Mouse (Mus musculus) CH12.LX (cell line): ENCODE data around the gene Bcar1. TPM values are rescaled to one million over a fixed set of nuclear protein-coding genes. Genes with fewer than 3 reads are reported as not detected.

Source experiments
- DNase-seq: peaks from one replicate; pipeline ENCODE4 v3.0.0-alpha.2; 2013; ENCODE audit errors: extremely low read depth
- H3K27ac ChIP-seq: 2 replicates; pipeline ENCODE4 v1.5.1; 2012; ENCODE audit warnings: low read depth, mild to moderate bottlenecking, control low read depth, moderate library complexity; ENCODE audit not compliant: insufficient read depth
- H3K27me3 ChIP-seq: replicated peaks from 2 replicates; pipeline ENCODE3; 2012; ENCODE audit warnings: inconsistent platforms
- H3K36me3 ChIP-seq, 2 experiments: replicated peaks in 1 of 2; 2 replicates each; pipeline versions ENCODE3 to v1.6.1; 2012; ENCODE audit warnings: inconsistent platforms in 1 of 2, low read length in 1 of 2, mild to moderate bottlenecking in 1 of 2, mixed read lengths in 1 of 2, moderate library complexity in 1 of 2; ENCODE audit not compliant: control insufficient read depth in 1 of 2, insufficient read depth in 1 of 2
- H3K4me1 ChIP-seq, 2 experiments: 2 replicates each; pipeline ENCODE4 v1.6.1; 2012; ENCODE audit warnings: inconsistent platforms in 1 of 2, moderate library complexity in 1 of 2; ENCODE audit not compliant: insufficient read depth in 2 of 2, control insufficient read depth in 1 of 2
- H3K4me2 ChIP-seq: 2 replicates; pipeline ENCODE4 v1.6.1; 2012; ENCODE audit warnings: low read depth, mild to moderate bottlenecking, control low read depth; ENCODE audit not compliant: poor library complexity, insufficient read depth, severe bottlenecking
- H3K4me3 ChIP-seq, 3 experiments: fragments of 150-350 bp in 1 of 3; sonication (generic) in 1 of 3; replicated peaks in 1 of 3; 2 replicates each; pipeline versions ENCODE3 to v1.5.1; 2011 to 2012; ENCODE audit warnings: low read depth in 2 of 3, low read length in 2 of 3, mild to moderate bottlenecking in 2 of 3, moderate library complexity in 2 of 3, control low read depth in 1 of 3, improper control_type of control experiment in 1 of 3, inconsistent platforms in 1 of 3, mixed read lengths in 1 of 3; ENCODE audit not compliant: poor library complexity in 1 of 3
- H3K79me2 ChIP-seq: replicated peaks from 2 replicates; pipeline ENCODE4 v1.6.1; 2012; ENCODE audit warnings: mild to moderate bottlenecking, moderate library complexity; ENCODE audit not compliant: control insufficient read depth, poor library complexity, insufficient read depth, severe bottlenecking; ENCODE audit errors: extremely low read depth
- H3K9ac ChIP-seq: 2 replicates; pipeline ENCODE4 v1.6.1; 2012; ENCODE audit warnings: low read depth, mild to moderate bottlenecking, control low read depth, moderate library complexity; ENCODE audit not compliant: insufficient read depth
- H3K9me3 ChIP-seq: replicated peaks from 2 replicates; pipeline ENCODE3; 2012; ENCODE audit warnings: low read length, inconsistent platforms, mixed read lengths
- BHLHE40 ChIP-seq: IDR thresholded peaks from 2 replicates; pipeline ENCODE4 v1.6.1; 2011; ENCODE audit warnings: mild to moderate bottlenecking, low read depth, low read length, improper control_type of control experiment
- CHD1 ChIP-seq: IDR thresholded peaks from 2 replicates; pipeline ENCODE4 v1.6.1; 2012; ENCODE audit warnings: low read depth, low read length, improper control_type of control experiment, inconsistent platforms
- CHD2 ChIP-seq: IDR thresholded peaks from 2 replicates; pipeline ENCODE4 v1.6.1; 2011; ENCODE audit warnings: low read length, improper control_type of control experiment
- CTCF ChIP-seq, 2 experiments: IDR thresholded peaks in 1 of 2; conservative IDR thresholded peaks in 1 of 2; 2 replicates each; pipeline ENCODE4 v1.5.1; 2011 to 2012; ENCODE audit warnings: low read depth in 2 of 2, low read length in 2 of 2, improper control_type of control experiment in 1 of 2, inconsistent platforms in 1 of 2, mild to moderate bottlenecking in 1 of 2, moderate library complexity in 1 of 2
- ELF1 ChIP-seq: IDR thresholded peaks from 2 replicates; pipeline ENCODE4 v1.6.1; 2014; ENCODE audit warnings: low read depth, mild to moderate bottlenecking, inconsistent platforms, low read length, improper control_type of control experiment
- EP300 ChIP-seq: IDR thresholded peaks from 2 replicates; pipeline ENCODE4 v1.6.1; 2011; ENCODE audit warnings: low read length, improper control_type of control experiment
- ETS1 ChIP-seq: conservative IDR thresholded peaks from 2 replicates; pipeline ENCODE4 v1.6.1; 2012; ENCODE audit warnings: low read depth, mild to moderate bottlenecking, inconsistent platforms, low read length, improper control_type of control experiment, moderate library complexity
- HCFC1 ChIP-seq: IDR thresholded peaks from 2 replicates; pipeline ENCODE4 v1.6.1; 2012; ENCODE audit warnings: low read depth, mild to moderate bottlenecking, inconsistent platforms, low read length, improper control_type of control experiment
- JUN ChIP-seq: IDR thresholded peaks from 2 replicates; pipeline ENCODE4 v1.6.1; 2011; ENCODE audit warnings: low read depth, mild to moderate bottlenecking, low read length, improper control_type of control experiment, moderate library complexity; ENCODE audit not compliant: insufficient read depth
- JUND ChIP-seq: conservative IDR thresholded peaks from 2 replicates; pipeline ENCODE4 v1.6.1; 2011; ENCODE audit warnings: low read depth, low read length, improper control_type of control experiment
- KAT2A ChIP-seq: IDR thresholded peaks from 2 replicates; pipeline ENCODE4 v1.6.1; 2012; ENCODE audit warnings: low read length, improper control_type of control experiment, inconsistent platforms; ENCODE audit not compliant: insufficient replicate concordance
- MAFK ChIP-seq: IDR thresholded peaks from 2 replicates; pipeline ENCODE4 v1.6.1; 2011; ENCODE audit warnings: low read length, improper control_type of control experiment; ENCODE audit not compliant: insufficient replicate concordance
- MAX ChIP-seq: IDR thresholded peaks from 2 replicates; pipeline ENCODE4 v1.6.1; 2011; ENCODE audit warnings: low read length, improper control_type of control experiment
- NELFE ChIP-seq: IDR thresholded peaks from 2 replicates; pipeline ENCODE4 v1.6.1; 2011; ENCODE audit warnings: low read depth, low read length, improper control_type of control experiment
- PAX5 ChIP-seq: IDR thresholded peaks from 2 replicates; pipeline ENCODE4 v1.6.1; 2012; ENCODE audit warnings: low read length, inconsistent platforms, mixed read lengths
- POLR2A ChIP-seq: IDR thresholded peaks from 2 replicates; pipeline ENCODE4 v1.6.1; 2011; ENCODE audit warnings: low read depth, mild to moderate bottlenecking, improper control_type of control experiment, low read length
- POLR2AphosphoS2 ChIP-seq: IDR thresholded peaks from 2 replicates; pipeline ENCODE4 v1.6.1; 2011; ENCODE audit warnings: low read depth, low read length, improper control_type of control experiment
- RAD21 ChIP-seq: IDR thresholded peaks from 2 replicates; pipeline ENCODE4 v1.6.1; 2011; ENCODE audit warnings: low read depth, mild to moderate bottlenecking, low read length, improper control_type of control experiment, moderate library complexity
- RCOR1 ChIP-seq: conservative IDR thresholded peaks from 2 replicates; pipeline ENCODE4 v1.6.1; 2012; ENCODE audit warnings: low read depth, mild to moderate bottlenecking, inconsistent platforms, low read length, improper control_type of control experiment
- SIN3A ChIP-seq: IDR thresholded peaks from 2 replicates; pipeline ENCODE4 v1.6.1; 2012; ENCODE audit warnings: low read length, improper control_type of control experiment, inconsistent platforms
- SMC3 ChIP-seq: IDR thresholded peaks from 2 replicates; pipeline ENCODE4 v1.6.1; 2011; ENCODE audit warnings: low read depth, low read length, improper control_type of control experiment
- TBP ChIP-seq: conservative IDR thresholded peaks from 2 replicates; pipeline ENCODE4 v1.6.1; 2011; ENCODE audit warnings: low read depth, low read length, improper control_type of control experiment
- TCF12 ChIP-seq: IDR thresholded peaks from 2 replicates; pipeline ENCODE4 v1.6.1; 2014; ENCODE audit warnings: low read depth, mild to moderate bottlenecking, inconsistent platforms, low read length, improper control_type of control experiment
- UBTF ChIP-seq: IDR thresholded peaks from 2 replicates; pipeline ENCODE4 v1.6.1; 2012; ENCODE audit warnings: low read depth, mild to moderate bottlenecking, inconsistent platforms, low read length, improper control_type of control experiment, moderate library complexity
- USF1 ChIP-seq: IDR thresholded peaks from 2 replicates; pipeline ENCODE4 v1.6.1; 2014; ENCODE audit warnings: low read depth, mild to moderate bottlenecking, inconsistent platforms, low read length, improper control_type of control experiment
- ZKSCAN1 ChIP-seq: IDR thresholded peaks from 2 replicates; pipeline ENCODE4 v1.6.1; 2012; ENCODE audit warnings: low read depth, inconsistent platforms, low read length, improper control_type of control experiment, borderline replicate concordance
- ZMIZ1 ChIP-seq: IDR thresholded peaks from 2 replicates; pipeline ENCODE4 v1.6.1; 2012; ENCODE audit warnings: low read depth, mild to moderate bottlenecking, inconsistent platforms, low read length, improper control_type of control experiment
- ZNF384 ChIP-seq: IDR thresholded peaks from 2 replicates; pipeline ENCODE4 v1.6.1; 2012; ENCODE audit warnings: low read depth, low read length, improper control_type of control experiment, inconsistent platforms
- dilution Hi-C: fragments of 300-500 bp; cut with MboI; formaldehyde crosslinking; loops from 2 replicates; pipeline ENCODE4 v1.14.3; 2020; ENCODE audit warnings: low sequenced_read_pairs; ENCODE audit not compliant: extremely low pct_unique_long_range_greater_than_20kb, extremely low pct_ligation_motif_present
- in situ Hi-C: fragments of 300-500 bp; cut with MboI; formaldehyde crosslinking; loops from 3 replicates; pipeline ENCODE4 v1.14.3; 2019; ENCODE audit warnings: low sequenced_read_pairs, low pct_ligation_motif_present, low pct_unique_long_range_greater_than_20kb, mixed read lengths
- polyA plus RNA-seq: library from polyadenylated mRNA; unstranded; fragments of >175 nt; gene quantifications from 2 replicates; pipeline ENCODE4 v1.2.1, GENCODE M21; 2012; ENCODE audit warnings: low read depth; ENCODE audit not compliant: insufficient read length
- total RNA-seq, 2 experiments: library from RNA; depleted of rRNA; stranded (reverse); fragments of 300-350 nt in 1 of 2; fragments of >200 nt in 1 of 2; gene quantifications; 2 replicates each; pipeline ENCODE4 v1.2.3; 2012 to 2014

Gene Bcar1
- total and polyA plus RNA-seq, 3 experiments = 0.97 to 2.1 (median 1.2) TPM

DNA sequence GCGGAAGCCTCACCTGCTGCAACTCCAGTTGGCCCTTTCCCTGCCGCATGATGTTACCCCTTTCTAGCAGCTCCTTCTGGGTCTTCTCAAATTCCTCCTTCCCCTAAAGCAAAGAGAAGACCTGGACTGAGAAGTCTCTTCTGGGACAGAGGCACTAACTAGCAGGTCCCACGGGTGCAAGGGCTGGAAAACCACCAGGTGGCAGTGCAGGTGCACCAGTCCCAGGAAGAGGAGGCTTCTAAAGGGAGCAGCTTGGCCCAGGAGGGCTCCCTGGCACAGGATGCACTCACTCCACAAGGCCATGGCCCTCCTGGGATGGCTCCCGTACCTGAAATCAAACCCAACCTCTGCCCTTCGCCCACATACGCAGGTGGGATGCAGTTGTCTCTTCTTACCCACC lies 31.0 kb downstream of the Bcar1 start (continued):
- TF ChIP-seq EP300 = no peak
- no peak for TF ChIP-seq HCFC1
- no peak for TF ChIP-seq MAFK
- TF ChIP-seq ETS1 = no peak
- TF ChIP-seq RCOR1 = no peak
- TF ChIP-seq PAX5 = no peak
- no peak for TF ChIP-seq MAX
- TF ChIP-seq TCF12 = no peak
- TF ChIP-seq JUND = no peak
- TF ChIP-seq NELFE = no peak
- TF ChIP-seq ELF1 = no peak
- no peak for TF ChIP-seq ZKSCAN1
- no peak for TF ChIP-seq ZNF384
- no peak for TF ChIP-seq JUN
- no peak for TF ChIP-seq BHLHE40
- no peak for TF ChIP-seq SIN3A
- TF ChIP-seq POLR2A = no peak
- TF ChIP-seq POLR2AphosphoS2 = no peak
- TF ChIP-seq CHD1 = no peak
- TF ChIP-seq, all 38 proteins: peak for 5

DNA sequence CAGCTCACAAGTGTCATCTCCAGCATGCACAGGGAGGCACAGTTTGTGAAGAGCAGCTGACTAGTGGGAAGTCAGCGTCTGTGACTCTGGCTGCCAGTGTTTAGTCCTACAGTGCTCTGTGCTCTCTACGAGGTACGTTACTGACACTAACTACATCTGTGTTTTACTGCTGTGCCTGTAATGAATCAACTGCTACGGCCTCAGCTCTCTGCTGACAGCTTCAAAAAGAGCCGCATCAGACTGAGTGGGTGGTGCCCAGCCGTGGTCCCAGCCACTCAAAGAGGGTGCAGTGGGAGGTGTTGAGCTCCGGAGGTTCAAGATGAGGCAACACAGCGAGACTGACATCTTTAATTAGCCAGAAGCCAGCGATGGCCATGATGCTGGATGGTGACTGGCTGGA lies 31.5 kb downstream of the Bcar1 start:
- Histone ChIP-seq H3K4me1 (no peaks in the 10 kb centered on the region), H3K4me3 (no peak overlapping the region), H3K79me2 (no peaks in the 10 kb centered on the region), H3K27ac (no peak overlapping the region), H3K4me2 (no peak overlapping the region), H3K27me3 (no peaks in the 10 kb centered on the region), H3K9ac (no peak overlapping the region), H3K9me3 (no peaks in the 10 kb centered on the region), H3K36me3 (peaks cover 0 to 5% of the 10 kb centered on the region in 2 experiments)
- TF ChIP-seq BHLHE40 (no peak), MAFK (no peak), CTCF (conservative IDR thresholded peaks at IDR 0.05 in 1 of 2, IDR thresholded peaks at IDR 0.05 in 1 of 2; ENCODE audit: low read depth in 2 of 2, low read length in 2 of 2) (no peak), JUN (no peak), KAT2A (no peak), SMC3 (no peak), ELF1 (no peak), TBP (no peak), RAD21 (no peak), USF1 (no peak), UBTF (no peak), CHD1 (no peak), SIN3A (no peak), PAX5 (no peak), TCF12 (no peak), CHD2 (no peak), ZMIZ1 (no peak)
- DNase-seq = no peak
- dilution Hi-C loops = no loop called here
- in situ Hi-C loops = no loop called here
